ENCODE assay signal across 24 mouse cellular contexts in genomic region chr11:12407834-12408233, GRCm38 (mm10).
"Had no signal": no experiment of that assay in that cellular context is flagged by ENCODE, and none has a peak within 500 bp of the region (broad histone marks: within the 10 kb centered on the region; RNA-seq: fewer than 3 reads in every experiment).

No protein-coding gene starts in this region.

- H3K27me3 ChIP-seq: heart, embryonic 13.5 days; heart, embryonic 15.5 days; hindbrain, embryonic 13.5 days; hindbrain, embryonic 15.5 days; intestine, embryonic 15.5 days; limb, embryonic 13.5 days; limb, embryonic 15.5 days; liver, embryonic 12.5 days had no signal

- H3K4me3 ChIP-seq: heart, embryonic 13.5 days; heart, embryonic 15.5 days; hindbrain, embryonic 13.5 days; hindbrain, embryonic 15.5 days; intestine, embryonic 15.5 days; limb, embryonic 13.5 days; limb, embryonic 15.5 days; liver, embryonic 12.5 days had no signal

- H3K4me1 ChIP-seq: hindbrain, embryonic 13.5 days; hindbrain, embryonic 15.5 days; intestine, embryonic 15.5 days; limb, embryonic 13.5 days; limb, embryonic 15.5 days; liver, embryonic 12.5 days had no signal

- H3K9ac ChIP-seq: forebrain, postnatal 0 days; heart, embryonic 13.5 days; heart, embryonic 15.5 days; hindbrain, embryonic 13.5 days; hindbrain, embryonic 15.5 days; intestine, embryonic 15.5 days; limb, embryonic 13.5 days; limb, embryonic 15.5 days; liver, embryonic 12.5 days had no signal

- H3K27ac ChIP-seq: heart, embryonic 13.5 days; heart, embryonic 15.5 days; hindbrain, embryonic 13.5 days; hindbrain, embryonic 15.5 days; intestine, embryonic 15.5 days; limb, embryonic 13.5 days; limb, embryonic 15.5 days; liver, embryonic 12.5 days had no signal

- H3K9me3 ChIP-seq: heart, embryonic 13.5 days; heart, embryonic 15.5 days; hindbrain, embryonic 13.5 days; hindbrain, embryonic 15.5 days; intestine, embryonic 15.5 days; limb, embryonic 13.5 days; limb, embryonic 15.5 days; liver, embryonic 12.5 days had no signal

- ATAC-seq: forebrain, postnatal 0 days; inflammation-experienced regulatory T-cells, adult 6 months; intestine, embryonic 15.5 days; intestine, postnatal 0 days; liver, embryonic 12.5 days had no signal

- DNase-seq: forebrain, postnatal 0 days; gastrocnemius, postnatal 14 days; gastrocnemius, postnatal 36 days; heart, adult 18-20 months; heart, postnatal 14 days; heart, postnatal 36 days; kidney, adult 18-20 months; kidney, adult 8-10 months; kidney, postnatal 10 days; kidney, postnatal 36 days; layer of hippocampus, adult 9-11 months; layer of hippocampus, postnatal 36 days; left cerebral cortex, postnatal 4 days had no signal

- H3K36me3 ChIP-seq: heart, embryonic 13.5 days; heart, embryonic 15.5 days; hindbrain, embryonic 13.5 days; hindbrain, embryonic 15.5 days; intestine, embryonic 15.5 days; limb, embryonic 13.5 days; limb, embryonic 15.5 days; liver, embryonic 12.5 days had no signal

- H3K4me2 ChIP-seq: heart, embryonic 11.5 days; heart, embryonic 13.5 days; heart, embryonic 15.5 days; hindbrain, embryonic 13.5 days; hindbrain, embryonic 15.5 days; intestine, embryonic 15.5 days; limb, embryonic 13.5 days; limb, embryonic 15.5 days; liver, embryonic 12.5 days had no signal
